Mouse (Mus musculus) layer of hippocampus, adult 9-10 months (tissue): ENCODE results near the gene Cma2.
"Not testable (repeated sequence)": the region's sequence is repeated elsewhere in the genome, so short reads cannot be mapped to it uniquely, and the experiment has no call there.

Experiments used
- DNase-seq: peaks from one replicate; pipeline ENCODE4 v3.0.0; 2022; ENCODE audit warnings: low spot score

The Cma2 gene

GRCm38 (mm10) chr14:55950346-55951030, at the start of gene Cma2:
TSS of gene Cma2 (plus strand) at chr14:55950980.
- no peak for DNase-seq

GRCm38 (mm10) chr14:55905518-55905917, 45.3 kb upstream of the Cma2 start:
- no peak for DNase-seq

GRCm38 (mm10) chr14:55913406-55913805, 37.4 kb upstream of the Cma2 start:
- DNase-seq: no peak

GRCm38 (mm10) chr14:55918240-55919082, 32.3 kb upstream of the Cma2 start:
- DNase-seq: peak; percentile 87

GRCm38 (mm10) chr14:55922475-55923232, 28.1 kb upstream of the Cma2 start:
- DNase-seq: no peak

GRCm38 (mm10) chr14:55926847-55927246, 23.9 kb upstream of the Cma2 start:
- no peak for DNase-seq

GRCm38 (mm10) chr14:55929263-55929997, 21.4 kb upstream of the Cma2 start:
- DNase-seq: no peak

- DNase-seq: no peak
These were observed 17.2 kb upstream of the Cma2 start for GRCm38 (mm10) chr14:55933586-55933985.

GRCm38 (mm10) chr14:55940070-55940800, 10.5 kb upstream of the Cma2 start:
- no peak for DNase-seq

- DNase-seq: no peak
These were observed 7.2 kb upstream of the Cma2 start for GRCm38 (mm10) chr14:55943601-55944000.

- no peak for DNase-seq
These were observed 6.2 kb upstream of the Cma2 start, which contains the start of gene Cma1 for GRCm38 (mm10) chr14:55944575-55944974. TSS of gene Cma1 (minus strand) at chr14:55944675.

- DNase-seq: no peak
These were observed 4.4 kb upstream of the Cma2 start for GRCm38 (mm10) chr14:55946269-55946969.

- DNase-seq: no peak
These were observed 12.5 kb downstream of the Cma2 start for GRCm38 (mm10) chr14:55963263-55963662.

GRCm38 (mm10) chr14:55963900-55964299, 13.1 kb downstream of the Cma2 start:
- not testable (repeated sequence) for DNase-seq

GRCm38 (mm10) chr14:55987464-55987863, 36.7 kb downstream of the Cma2 start:
- DNase-seq: not testable (repeated sequence)

GRCm38 (mm10) chr14:56013147-56013546, 62.4 kb downstream of the Cma2 start:
- DNase-seq: no peak

GRCm38 (mm10) chr14:56013924-56014323, 63.1 kb downstream of the Cma2 start:
- DNase-seq: no peak

GRCm38 (mm10) chr14:56017671-56018070, 66.9 kb downstream of the Cma2 start, which contains the start of gene Mcpt1:
TSS of gene Mcpt1 (plus strand) at chr14:56017971.
- DNase-seq: not testable (repeated sequence)

- no peak for DNase-seq
These were observed 68.7 kb downstream of the Cma2 start for GRCm38 (mm10) chr14:56019446-56019845.

GRCm38 (mm10) chr14:56021305-56021704, 70.5 kb downstream of the Cma2 start:
- not testable (repeated sequence) for DNase-seq
